ENCODE assay signal across 8 mouse cellular contexts in the genomic region with DNA sequence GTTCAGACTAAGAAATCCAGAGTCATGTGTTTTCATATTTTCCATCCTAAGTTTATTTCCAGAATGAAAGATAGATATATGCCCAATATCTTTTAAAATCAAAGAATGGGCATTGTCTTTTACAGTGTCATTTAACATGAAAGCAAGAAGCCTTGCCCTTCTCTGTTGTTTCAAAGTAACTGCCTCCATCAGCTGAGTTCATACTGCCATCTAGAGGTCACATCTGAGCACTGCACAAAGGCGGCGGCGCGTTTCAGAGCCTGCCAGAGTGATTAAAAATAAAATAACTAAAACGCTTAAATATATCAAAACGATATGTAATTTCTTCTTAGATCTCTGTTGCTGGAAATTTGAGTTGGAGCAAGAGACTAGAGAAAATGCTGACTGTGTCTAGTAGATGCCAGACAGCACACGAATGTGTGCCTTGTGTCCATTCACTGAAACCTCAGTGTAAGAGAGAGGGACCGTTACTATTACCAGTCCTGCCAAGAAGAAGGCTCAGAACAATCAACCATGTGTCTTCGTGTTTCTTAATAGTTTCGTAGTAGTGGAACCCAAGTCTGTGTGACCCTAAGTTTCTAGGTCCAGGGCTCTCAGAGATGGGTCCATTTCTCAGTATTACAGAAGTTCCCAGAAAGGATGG.
DNase-seq lines count a peak whose midpoint lies in the region; ATAC-seq and TF ChIP-seq lines count a peak whose summit lies in the region.

No protein-coding gene starts in this region.

- no peaks in the 10 kb centered on the region for H3K4me1 ChIP-seq in thymus, adult 2 months (replicated peaks; ENCODE audit: control insufficient read depth, insufficient read depth, low read length)
- H3K4me1 ChIP-seq in forebrain, embryonic 16.5 days (replicated peaks; ENCODE audit: control insufficient read depth, insufficient read depth, low read length): 0 out of 2 replicates have a peak, but pooled peaks cover 2% of the 10 kb centered on the region

- TF ChIP-seq CTCF in thymus, adult 2 months (IDR thresholded peaks at IDR 0.05; ENCODE audit: borderline replicate concordance, control insufficient read depth, extremely low read depth, insufficient read depth, low read length, poor library complexity): no peak

- H3K4me3 ChIP-seq in thymus, adult 2 months (ENCODE audit: control insufficient read depth, insufficient read depth, low read length): no peak overlapping the region
- no peak overlapping the region for H3K4me3 ChIP-seq in forebrain, embryonic 16.5 days (replicated peaks; ENCODE audit: low read length)

- no peaks in the 10 kb centered on the region for H3K27me3 ChIP-seq in thymus, adult 2 months (ENCODE audit: control insufficient read depth, insufficient read depth, low read length)
- H3K27me3 ChIP-seq in forebrain, embryonic 16.5 days (replicated peaks; ENCODE audit: control insufficient read depth, insufficient read depth, low read length): no peaks in the 10 kb centered on the region

- WGBS in thymus, adult 2 months: 27% methylated on average over 10 of the region's 10 CpGs
- 19% methylated on average over 10 of the region's 10 CpGs for WGBS in forebrain, embryonic 16.5 days

- no peak for TF ChIP-seq POLR2A in thymus, adult 2 months (IDR thresholded peaks at IDR 0.05; ENCODE audit: control insufficient read depth, extremely low read depth, insufficient read depth, low read length, poor library complexity)

- no peak overlapping the region for H3K27ac ChIP-seq in thymus, adult 2 months (ENCODE audit: control insufficient read depth, insufficient read depth, low read length)
- H3K27ac ChIP-seq in forebrain, embryonic 16.5 days (ENCODE audit: low read length): no peak overlapping the region

- peak; percentile 63 for ATAC-seq in forebrain, embryonic 16.5 days

- H3K9ac ChIP-seq in forebrain, embryonic 16.5 days (replicated peaks; ENCODE audit: low read depth, low read length): no peak overlapping the region

- H3K9me3 ChIP-seq in forebrain, embryonic 16.5 days (ENCODE audit: control insufficient read depth, low read length): no peaks in the 10 kb centered on the region

- no peaks in the 10 kb centered on the region for H3K36me3 ChIP-seq in thymus, adult 2 months (ENCODE audit: control insufficient read depth, insufficient read depth, low read length)
- H3K36me3 ChIP-seq in forebrain, embryonic 16.5 days (ENCODE audit: control insufficient read depth, insufficient read depth): no peaks in the 10 kb centered on the region

- peak; percentile 38 for DNase-seq in thymus, adult 2 months
- no peak for DNase-seq in thymus, adult 18-20 months
- peak; percentile 17 for DNase-seq in c-Kit-positive CD71-positive TER-119-positive erythroid progenitor cells, embryonic 14.5 days (ENCODE audit: low spot score)
- peak; percentile 42 for DNase-seq in hindlimb bud, embryonic 11.5 days (ENCODE audit: extremely low spot score, low read depth, low spot score)
- DNase-seq in left cerebral cortex, postnatal 4 days: peak; percentile 53
- DNase-seq in neural tube, embryonic 10.5 days (ENCODE audit: extremely low spot score, low spot score): peak; percentile 76
- peak; percentile 55 for DNase-seq in urinary bladder, postnatal 25 days (ENCODE audit: low spot score)

- H3K4me2 ChIP-seq in forebrain, embryonic 16.5 days (ENCODE audit: low read length): peak overlapping the region; percentile 29

- intact Hi-C loops in left cerebral cortex, postnatal 4 days (cut with DNase I): loop anchor here (2.0 to 10.0 kb wide), 3 partner anchors 133 to 506 kb away; no protein-coding TSS in a partner anchor

Comparison
In these comparisons a context has a peak if more than half of its experiments do, and no peak if none do; other contexts are left out.
1. DNase-seq: peak in thymus, adult 2 months (single experiment), c-Kit-positive CD71-positive TER-119-positive erythroid progenitor cells, embryonic 14.5 days (single experiment), hindlimb bud, embryonic 11.5 days (single experiment), left cerebral cortex, postnatal 4 days (single experiment), neural tube, embryonic 10.5 days (single experiment) and urinary bladder, postnatal 25 days (single experiment); none in thymus, adult 18-20 months (0 of 2).